Mouse (Mus musculus): ENCODE data around the gene Tmem95.
"Not testable (repeated sequence)": the region's sequence is repeated elsewhere in the genome, so short reads cannot be mapped to it uniquely, and the experiment has no call there.

Tmem95 gene

GRCm38 (mm10) chr11:69880506-69880852, 2.7 kb upstream of the Tmem95 start:
- peak; percentile 80 for DNase-seq (ENCODE audit: low read depth)

GRCm38 (mm10) chr11:69879711-69880110, 1.9 kb upstream of the Tmem95 start:
- no peak for DNase-seq (ENCODE audit: low read depth)

GRCm38 (mm10) chr11:69878952-69879351, 1.1 kb upstream of the Tmem95 start:
- no peak for DNase-seq (ENCODE audit: low read depth)

- no peak for DNase-seq (ENCODE audit: low read depth)
These were observed 581 bp upstream of the Tmem95 start for GRCm38 (mm10) chr11:69878399-69878798.

GRCm38 (mm10) chr11:69876867-69877266, 951 bp downstream of the Tmem95 start:
- peak; percentile 93 for DNase-seq (ENCODE audit: low read depth)

- peak; percentile 45 for DNase-seq (ENCODE audit: low read depth)
These were observed 1.6 kb downstream of the Tmem95 start for GRCm38 (mm10) chr11:69876186-69876585.

GRCm38 (mm10) chr11:69872451-69872850, 5.4 kb downstream of the Tmem95 start:
- no peak for DNase-seq (ENCODE audit: low read depth)

- no peak for DNase-seq (ENCODE audit: low read depth)
These were observed 6.0 kb downstream of the Tmem95 start for GRCm38 (mm10) chr11:69871822-69872221.

GRCm38 (mm10) chr11:69870289-69871069, 7.3 kb downstream of the Tmem95 start:
- no peak for DNase-seq (ENCODE audit: low read depth)

GRCm38 (mm10) chr11:69867335-69867734, 10.5 kb downstream of the Tmem95 start:
- DNase-seq (ENCODE audit: low read depth), result no peak

- DNase-seq (ENCODE audit: low read depth), result no peak
These were observed 12.3 kb downstream of the Tmem95 start for GRCm38 (mm10) chr11:69865561-69865960.

GRCm38 (mm10) chr11:69864138-69864860, 13.5 kb downstream of the Tmem95 start:
- DNase-seq (ENCODE audit: low read depth), result no peak

- DNase-seq (ENCODE audit: low read depth), result not testable (repeated sequence)
These were observed 14.1 kb downstream of the Tmem95 start for GRCm38 (mm10) chr11:69863729-69864128.

GRCm38 (mm10) chr11:69858113-69858998, 19.5 kb downstream of the Tmem95 start, which contains the start of gene Tnk1:
Gene Tnk1, minus strand, starts transcription at chr11:69858730.
- no peak for DNase-seq (ENCODE audit: low read depth)

- DNase-seq (ENCODE audit: low read depth), result peak; percentile 54
These were observed 22.5 kb downstream of the Tmem95 start for GRCm38 (mm10) chr11:69855347-69855746.

- peak; percentile 42 for DNase-seq (ENCODE audit: low read depth)
These were observed 23.1 kb downstream of the Tmem95 start for GRCm38 (mm10) chr11:69854680-69855079.

- DNase-seq (ENCODE audit: low read depth), result peak; percentile 43
These were observed 23.8 kb downstream of the Tmem95 start for GRCm38 (mm10) chr11:69853994-69854393.

GRCm38 (mm10) chr11:69850754-69851153, 27.1 kb downstream of the Tmem95 start:
- DNase-seq (ENCODE audit: low read depth), result peak; percentile 51

- DNase-seq (ENCODE audit: low read depth), result no peak
These were observed 27.9 kb downstream of the Tmem95 start for GRCm38 (mm10) chr11:69849884-69850283.

GRCm38 (mm10) chr11:69849128-69849527, 28.7 kb downstream of the Tmem95 start:
- DNase-seq (ENCODE audit: low read depth), result no peak

- DNase-seq (ENCODE audit: low read depth), result no peak
These were observed 29.8 kb downstream of the Tmem95 start for GRCm38 (mm10) chr11:69848021-69848420.

Measured in naive thymus-derived CD4-positive, alpha-beta T cell, adult 2 months (primary cell).